Mouse (Mus musculus): ENCODE results near the gene Olfr1402.

Olfr1402 gene

DNA sequence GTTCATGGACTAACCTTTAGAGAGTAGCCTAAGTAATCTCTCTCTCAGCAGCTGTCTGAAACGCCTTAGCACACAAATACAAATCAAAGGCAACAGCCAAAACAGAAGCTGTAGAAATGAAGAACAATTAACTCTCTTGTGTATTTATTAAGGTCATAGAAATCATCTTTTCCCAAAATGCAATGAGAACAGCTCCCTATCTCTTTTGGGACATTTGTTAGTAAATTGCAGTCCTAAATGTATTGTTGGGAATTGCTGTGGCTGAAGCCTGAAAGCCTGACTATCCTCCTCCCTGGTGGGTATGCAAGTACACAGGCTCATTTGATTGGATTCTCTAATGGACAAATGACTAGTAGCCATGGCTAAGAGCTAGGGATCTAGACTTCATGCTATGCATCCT, at the start of gene Olfr1402:
Gene Olfr1402, minus strand, starts transcription at position 101 of the 400 bp plus-strand sequence.
- no peak for DNase-seq (ENCODE audit: low spot score in 2 of 2)

DNA sequence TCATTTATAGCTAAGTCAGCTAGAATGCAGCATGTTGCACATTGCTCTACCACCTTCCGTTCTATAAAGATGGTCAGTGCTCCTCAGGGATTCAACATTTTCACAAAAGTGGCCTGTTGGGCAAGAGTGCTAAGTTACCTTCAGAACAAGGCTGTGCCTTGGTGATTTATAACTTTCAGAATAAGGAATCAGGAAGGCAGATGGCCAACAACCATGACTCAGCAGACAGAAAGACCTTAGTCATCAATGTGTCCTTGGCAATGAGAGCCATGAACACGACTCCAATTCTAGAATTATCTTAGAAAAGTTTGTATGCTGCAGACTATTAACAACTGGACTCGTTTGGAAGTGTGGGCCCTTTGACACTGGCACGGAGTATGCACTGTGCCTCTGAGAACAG, 33.5 kb upstream of the Olfr1402 start:
- DNase-seq (ENCODE audit: low spot score in 2 of 2): no peak

DNA sequence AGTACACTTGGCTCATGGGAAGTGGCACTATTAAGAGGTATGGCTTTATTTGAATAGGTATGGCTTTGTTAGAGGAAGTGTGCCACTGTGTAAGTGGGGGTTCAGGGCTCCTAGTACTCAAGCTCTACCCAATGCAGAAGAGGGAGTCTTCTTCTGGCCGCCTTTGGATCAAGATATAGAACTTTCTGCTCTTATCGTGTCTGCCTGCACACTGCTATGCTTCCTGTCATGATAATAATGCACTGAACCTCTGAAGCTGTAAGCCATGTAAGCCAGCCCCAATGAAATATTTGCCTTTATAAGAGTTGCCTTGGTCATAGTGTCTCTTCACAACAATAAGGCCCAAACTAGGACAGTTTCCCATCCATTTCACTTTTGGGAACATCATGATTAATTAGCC, 16.8 kb upstream of the Olfr1402 start:
- no peak for DNase-seq (ENCODE audit: low spot score in 2 of 2)

DNA sequence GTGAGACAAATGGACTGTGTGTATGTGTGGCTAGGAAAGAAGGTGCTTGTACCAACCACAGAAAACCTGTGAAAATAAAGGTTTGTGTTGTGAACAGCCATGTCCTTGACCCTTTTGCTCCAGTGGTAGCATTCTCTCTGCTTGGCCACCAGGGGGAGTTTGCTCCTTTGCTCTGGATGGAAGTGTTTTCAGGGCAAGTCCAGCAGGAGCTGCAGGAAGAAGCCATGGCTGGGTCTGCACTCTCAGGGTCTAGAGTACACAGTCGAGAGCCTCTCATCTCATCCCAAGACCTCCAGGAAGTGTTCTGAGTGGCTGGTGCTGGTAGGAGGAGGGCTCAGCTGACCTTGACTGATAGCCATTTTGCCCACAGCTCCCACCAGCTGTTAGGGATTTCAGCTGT, 27.5 kb downstream of the Olfr1402 start:
- DNase-seq (ENCODE audit: low spot score in 2 of 2): peak; percentile 4 to 13

DNA sequence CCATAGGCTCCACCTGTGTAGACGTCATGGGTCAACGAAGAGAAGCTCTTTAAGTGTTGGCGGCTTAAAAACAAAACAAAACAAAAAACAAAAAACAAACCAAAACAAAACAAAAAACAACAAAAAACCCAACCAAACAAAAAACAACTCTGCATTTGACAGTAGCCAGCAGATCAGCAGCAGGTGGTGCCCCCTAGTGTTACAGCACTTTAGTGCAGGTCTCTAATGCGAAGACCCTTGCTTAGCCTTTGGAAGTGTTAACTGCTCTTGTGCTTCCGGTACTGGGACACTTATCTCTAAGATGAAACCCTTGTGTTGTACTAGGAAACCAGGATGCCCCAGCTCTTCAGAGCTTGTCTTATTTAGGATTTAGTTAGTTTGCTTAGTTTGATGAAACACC, 28.7 kb downstream of the Olfr1402 start:
- DNase-seq (ENCODE audit: low spot score in 2 of 2): no peak

DNA sequence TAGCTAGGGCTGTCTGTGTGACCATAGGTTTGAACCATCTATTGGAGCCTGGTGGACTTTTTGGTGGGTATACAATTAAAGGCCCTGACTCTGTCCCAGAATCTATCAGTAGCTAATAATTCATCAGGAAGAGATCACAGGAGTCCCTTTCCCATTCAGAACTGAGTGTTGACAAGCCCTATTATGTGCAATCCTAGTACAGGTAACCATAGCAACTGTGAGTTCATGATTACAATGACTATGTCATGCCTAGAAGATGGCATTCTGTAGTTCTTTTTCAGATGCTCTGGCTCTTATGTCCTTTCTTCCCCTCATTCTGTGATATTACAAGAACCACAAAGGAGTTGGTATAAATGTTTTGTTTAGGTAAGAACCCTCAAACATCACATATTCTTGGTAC, 51.4 kb downstream of the Olfr1402 start:
- no peak for DNase-seq (ENCODE audit: low spot score in 2 of 2)

DNA sequence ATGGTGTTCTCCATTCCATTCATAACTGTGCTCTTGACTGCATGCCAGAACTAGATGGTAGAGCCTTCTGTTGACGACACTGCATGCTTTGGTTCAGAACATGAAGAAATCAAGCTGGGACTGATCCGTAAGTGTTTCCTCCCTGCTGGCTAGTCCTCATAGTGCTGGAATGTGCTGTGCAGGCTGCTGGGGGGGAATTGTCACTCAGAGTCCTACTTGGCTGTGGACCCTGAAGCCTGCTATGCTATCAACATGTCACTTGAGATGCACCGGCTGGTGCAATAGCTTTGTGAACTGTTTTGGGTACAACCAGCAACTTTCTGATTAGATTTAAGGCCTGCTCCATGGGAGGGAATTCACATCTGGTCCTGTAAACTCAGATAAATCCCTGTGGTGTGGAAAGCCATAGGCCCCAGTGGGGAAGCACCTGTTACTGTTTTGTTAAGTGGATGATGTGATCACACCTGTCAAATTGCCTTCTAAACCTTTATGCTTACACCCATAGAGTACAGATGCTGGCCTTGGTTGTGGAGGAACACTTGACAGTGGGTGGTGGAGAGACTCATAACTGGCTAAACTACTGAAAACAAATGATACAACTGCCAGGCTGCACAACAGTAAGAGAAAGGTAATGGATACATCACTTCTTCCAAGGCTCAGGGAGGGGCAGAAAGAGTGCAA, 58.3 kb downstream of the Olfr1402 start:
- no peak for DNase-seq (ENCODE audit: low spot score in 2 of 2)

DNA sequence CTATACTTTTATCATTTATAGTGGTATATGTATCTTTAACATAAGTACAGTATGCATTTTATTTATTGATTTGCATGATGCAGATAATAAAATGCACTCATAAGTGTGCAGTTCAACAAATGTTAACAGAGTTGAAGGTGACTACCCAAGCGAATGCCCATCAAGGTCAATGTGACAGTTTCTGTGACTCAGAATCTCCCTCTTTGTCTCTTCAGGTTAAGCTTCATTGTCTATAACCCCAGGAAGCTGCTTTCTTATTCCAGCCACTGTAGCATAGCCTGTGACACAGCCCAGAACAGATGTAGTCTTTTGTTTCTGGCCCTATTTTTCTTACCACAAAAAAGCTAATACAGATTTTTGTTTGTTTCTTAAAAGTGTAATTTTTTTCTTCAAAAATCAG, 63.4 kb downstream of the Olfr1402 start:
- DNase-seq (ENCODE audit: low spot score in 2 of 2): no peak

All from frontal cortex, postnatal 36 days (tissue).